Mouse (Mus musculus) testis, postnatal 14 days (tissue): ENCODE results near the gene Agxt.
A peak's percentile ranks its signal among the peaks of the same experiment; 100 is the strongest.

Source experiments
- DNase-seq: peaks from one replicate; pipeline ENCODE4 v3.0.0; 2021; ENCODE audit warnings: low spot score

The Agxt gene

GRCm38 (mm10) chr1:93150907-93151661 is 16.0 kb downstream of the Agxt start:
- DNase-seq = no peak

DNA sequence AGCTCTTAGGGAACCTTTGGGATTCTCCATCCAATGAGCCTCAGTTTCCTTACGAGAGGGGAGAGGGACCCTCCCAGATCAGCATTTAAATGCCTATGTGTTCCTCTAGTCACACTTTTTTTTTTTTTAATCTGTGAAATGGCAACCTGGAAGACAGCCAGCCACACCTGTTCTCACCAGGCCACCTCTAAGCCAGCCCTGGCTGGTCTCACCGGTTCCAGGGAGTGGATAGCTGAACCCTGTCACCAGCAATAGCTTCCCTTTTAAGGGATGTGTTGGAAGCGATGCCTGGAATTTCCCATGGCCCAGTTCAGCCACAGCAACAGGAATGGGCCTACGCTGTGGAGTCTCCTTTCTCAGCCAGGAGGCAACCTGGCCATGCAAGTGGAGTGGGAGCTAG is 22.5 kb downstream of the Agxt start:
- DNase-seq = no peak

- DNase-seq = no peak
Observed at GRCm38 (mm10) chr1:93158916-93159315, 23.9 kb downstream of the Agxt start.

DNA sequence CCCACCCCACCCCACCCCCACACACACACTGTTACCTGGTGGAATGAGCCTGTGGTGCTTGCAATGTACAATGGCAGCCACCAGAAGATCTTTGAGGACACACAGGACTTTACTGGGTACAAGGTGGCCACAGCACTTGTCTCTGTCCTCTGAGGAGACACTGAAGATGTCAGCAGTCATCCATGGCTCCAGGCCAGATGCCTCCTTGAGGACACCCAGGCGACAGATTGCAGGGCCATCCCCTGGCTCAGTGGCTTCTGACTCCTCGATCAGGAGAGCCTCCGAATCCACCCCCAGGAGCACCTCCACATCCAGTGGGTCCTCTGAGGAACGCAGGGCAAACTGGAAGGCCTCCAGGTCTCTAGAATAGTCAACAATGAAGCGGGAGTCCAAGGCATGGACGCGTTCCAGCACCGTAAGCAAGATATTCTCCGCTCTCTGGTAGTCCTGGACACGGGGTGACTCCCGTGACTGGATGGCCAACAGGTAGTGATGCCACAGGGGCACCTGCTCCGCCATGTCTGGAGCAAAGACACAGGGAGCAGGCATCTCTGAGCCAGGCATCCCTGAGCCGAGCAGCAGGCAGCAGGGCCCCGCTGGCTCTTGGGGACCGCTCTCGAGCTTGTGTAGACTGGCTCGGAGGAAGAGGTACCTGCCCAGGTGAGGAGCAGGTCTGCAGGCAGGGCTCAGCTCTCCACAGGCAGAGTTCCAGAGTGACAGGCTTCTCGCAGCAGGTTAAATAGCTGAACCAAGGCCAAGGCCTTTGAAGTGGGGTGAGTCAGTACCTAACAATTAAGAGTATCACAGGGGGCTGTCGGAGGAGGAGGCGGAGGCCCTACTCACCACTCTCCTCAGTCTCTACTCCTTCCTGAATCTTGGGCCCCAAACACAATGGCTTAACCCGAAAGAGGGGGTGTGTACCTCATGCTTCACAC is 24.8 kb downstream of the Agxt start:
- no peak for DNase-seq

DNA sequence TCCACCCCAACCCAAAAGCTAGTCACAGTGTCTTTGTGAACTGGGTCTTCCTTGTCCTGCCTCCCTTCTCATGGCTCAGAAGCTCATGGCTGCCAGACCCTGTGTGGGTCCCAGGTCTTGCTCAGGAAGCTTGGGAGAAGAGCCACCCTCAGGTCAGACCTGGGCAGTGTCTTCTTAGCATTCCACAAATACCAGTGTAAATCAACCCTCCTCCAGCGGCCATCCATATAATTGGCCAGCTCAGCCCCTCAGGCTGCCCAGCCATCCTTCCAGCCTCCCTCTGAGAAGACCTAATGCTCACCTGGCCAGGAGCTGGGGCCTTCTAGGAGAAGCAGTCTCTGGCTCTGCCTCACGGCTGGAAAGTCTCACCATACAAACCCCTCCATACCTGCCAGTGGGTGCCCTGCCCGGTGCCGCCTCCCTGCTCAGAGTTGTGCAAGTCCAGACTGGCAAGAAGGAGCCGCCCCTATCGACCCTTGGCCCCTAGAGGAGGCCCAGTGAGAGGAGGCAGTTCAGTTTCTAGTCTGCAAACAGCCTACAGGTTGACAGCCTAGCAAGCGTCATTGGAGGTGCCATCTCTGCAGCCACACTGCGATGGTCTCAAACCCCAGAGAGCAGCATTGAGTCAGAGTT is 25.6 kb downstream of the Agxt start, which contains the start of gene 2310007B03Rik:
Gene 2310007B03Rik, minus strand, starts transcription at position 448 of the 633 bp plus-strand sequence.
- DNase-seq = no peak

DNA sequence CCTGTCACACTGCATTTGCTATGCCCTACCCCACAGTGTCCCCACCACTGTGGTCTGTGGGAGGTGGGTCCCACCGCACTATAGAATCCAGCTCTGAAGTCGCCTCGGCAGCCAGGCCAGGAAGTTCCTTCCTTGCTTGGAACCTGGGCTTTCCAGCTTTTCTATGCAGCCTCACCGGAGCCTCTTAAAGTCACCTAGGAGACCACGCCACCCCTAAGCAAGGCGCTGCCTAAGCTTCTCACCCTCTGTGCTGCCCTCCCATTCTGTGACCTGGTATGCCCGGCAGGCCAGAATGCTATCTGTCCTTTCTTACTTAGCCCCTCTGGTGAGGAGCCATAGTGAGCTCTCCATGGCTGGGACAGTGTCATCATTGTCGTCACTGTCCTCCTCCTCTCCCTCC is 26.3 kb downstream of the Agxt start:
- no peak for DNase-seq

DNA sequence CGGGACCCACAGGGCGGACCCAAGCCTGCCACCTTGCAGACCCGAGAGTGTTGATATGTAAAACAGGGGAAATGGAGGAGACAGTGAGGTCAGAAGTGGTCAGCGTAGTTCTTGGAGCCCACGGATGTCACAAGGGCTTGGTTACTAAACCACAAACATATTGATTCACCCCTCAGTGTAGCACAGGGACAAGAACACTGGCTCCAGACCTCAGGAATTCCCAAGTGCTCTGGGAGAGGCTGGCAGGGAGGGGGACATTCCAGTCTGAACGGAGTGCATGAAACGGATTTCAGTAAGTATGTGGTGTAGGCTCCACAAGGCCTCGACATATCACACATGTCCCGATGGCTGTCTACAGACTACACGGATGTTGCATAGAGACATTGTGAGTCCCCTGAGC is 26.9 kb downstream of the Agxt start:
- no peak for DNase-seq

- DNase-seq = no peak
Observed at GRCm38 (mm10) chr1:93162588-93162987, 27.5 kb downstream of the Agxt start.

DNA sequence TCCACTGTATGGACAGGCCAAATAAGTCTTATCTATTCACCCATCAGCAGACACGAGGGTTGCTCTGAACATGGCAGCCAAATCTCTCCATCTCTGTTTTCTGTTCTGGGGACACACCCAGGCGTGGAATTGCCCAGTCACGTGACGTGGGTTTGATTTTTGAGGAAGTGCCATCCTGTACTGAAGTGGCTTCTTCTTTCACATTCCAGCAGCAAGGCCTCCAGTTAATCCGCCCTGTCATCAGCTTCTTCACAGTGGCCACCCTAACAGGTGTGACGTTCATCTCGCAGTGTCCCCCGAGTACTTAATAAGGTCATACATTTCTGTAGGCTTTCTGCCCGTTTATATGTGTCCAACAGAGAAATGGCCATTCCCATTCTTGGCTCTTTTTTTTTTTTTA is 30.4 kb downstream of the Agxt start:
- no peak for DNase-seq

GRCm38 (mm10) chr1:93166346-93167079 is 31.5 kb downstream of the Agxt start:
- no peak for DNase-seq

- no peak for DNase-seq
Observed at GRCm38 (mm10) chr1:93168295-93168775, 33.3 kb downstream of the Agxt start, which contains the start of gene Crocc2. TSS of gene Crocc2 (plus strand) at chr1:93168725.

GRCm38 (mm10) chr1:93173665-93174064 is 38.6 kb downstream of the Agxt start:
- no peak for DNase-seq

DNA sequence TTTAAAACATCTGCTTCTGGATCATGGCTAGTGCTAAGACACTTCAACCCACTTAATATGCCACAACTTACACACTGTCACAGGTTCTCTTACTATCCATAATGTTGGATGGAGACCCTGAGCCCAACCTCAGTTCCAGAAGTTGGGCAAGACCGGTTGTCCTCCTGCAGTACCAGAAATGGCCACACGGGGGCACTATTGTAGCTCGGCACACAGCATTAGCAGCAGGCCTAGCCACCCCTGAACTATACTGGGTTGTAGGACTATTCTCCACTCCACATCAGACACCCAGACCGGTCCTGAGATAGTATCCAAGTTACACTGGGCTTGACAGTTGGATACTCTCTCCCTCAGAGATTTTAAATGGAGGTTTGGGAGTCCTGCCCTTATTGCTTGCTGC is 39.4 kb downstream of the Agxt start:
- DNase-seq = peak; percentile 69

DNA sequence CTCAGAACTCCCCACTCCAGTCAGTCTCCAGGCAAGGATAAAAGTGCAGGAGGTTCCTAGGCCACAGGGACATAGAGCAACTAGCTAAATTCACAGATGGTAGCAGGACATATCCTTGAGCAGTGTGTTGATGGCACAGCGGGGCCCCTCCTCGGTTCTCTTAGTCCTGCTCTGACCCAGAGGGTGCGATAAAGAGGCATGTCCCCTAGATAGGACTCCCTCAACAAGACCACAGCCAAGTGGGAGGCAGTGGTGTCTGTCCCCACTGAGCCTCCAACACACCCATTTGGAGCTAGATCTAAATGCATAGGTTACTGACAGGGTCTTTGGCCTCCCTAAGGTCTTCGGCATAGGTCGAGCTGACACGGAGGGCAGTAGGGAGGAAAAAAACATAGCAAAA is 40.8 kb downstream of the Agxt start:
- DNase-seq = no peak

- peak; percentile 57 for DNase-seq
Observed at GRCm38 (mm10) chr1:93176525-93177332, 41.7 kb downstream of the Agxt start.

DNA sequence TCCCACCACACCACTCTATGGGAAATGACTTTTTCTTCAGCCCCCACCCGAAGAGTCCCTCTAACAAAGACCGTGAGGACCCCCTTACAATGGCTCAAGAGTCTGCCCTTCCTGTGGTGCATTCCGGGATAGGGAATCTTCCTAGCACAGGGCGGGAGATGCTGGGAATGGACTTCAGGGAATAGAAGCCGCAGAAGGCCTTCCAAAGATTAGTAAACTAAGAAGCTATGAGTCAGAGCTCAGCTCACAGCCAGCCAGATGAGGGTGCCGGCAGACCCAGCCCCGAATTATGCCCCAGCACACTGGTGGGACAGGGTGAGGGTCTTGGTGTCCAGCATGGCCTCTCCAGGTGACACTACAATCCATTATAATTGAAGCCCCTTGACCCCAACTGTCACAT is 47.2 kb downstream of the Agxt start:
- no peak for DNase-seq

- DNase-seq = no peak
Observed at GRCm38 (mm10) chr1:93184071-93184828, 49.2 kb downstream of the Agxt start.

- DNase-seq = no peak
Observed at GRCm38 (mm10) chr1:93190726-93191305, 55.8 kb downstream of the Agxt start.

- DNase-seq = no peak
Observed at GRCm38 (mm10) chr1:93194961-93195360, 59.9 kb downstream of the Agxt start.
